Mouse (Mus musculus) neural tube, embryonic 12.5 days (tissue): ENCODE data around the gene Cabin1. TPM values are rescaled to one million over a fixed set of nuclear protein-coding genes. Genes with fewer than 3 reads are reported as not detected.

Experiments
- ATAC-seq: fragments of 200-750 bp; cut with Nextera tagmentation; 2 replicates; pipeline ENCODE4 v1.8.0; 2017; ENCODE audit warnings: low read depth, mild to moderate bottlenecking, moderate TSS enrichment, moderate library complexity; ENCODE audit not compliant: low FRiP score
- H3K27ac ChIP-seq: fragments of 300-500 bp; sonication (generic); 2 replicates; pipeline ENCODE4 v1.5.1; 2016
- H3K27me3 ChIP-seq: fragments of 300-500 bp; sonication (generic); replicated peaks from 2 replicates; pipeline ENCODE4 v1.6.1; 2016; ENCODE audit warnings: mild to moderate bottlenecking
- H3K36me3 ChIP-seq: fragments of 300-500 bp; sonication (generic); 2 replicates; pipeline ENCODE4 v1.6.1; 2016; ENCODE audit warnings: mild to moderate bottlenecking
- H3K4me1 ChIP-seq: fragments of 300-500 bp; sonication (generic); 2 replicates; pipeline ENCODE4 v1.6.1; 2016
- H3K4me2 ChIP-seq: fragments of 300-500 bp; sonication (generic); replicated peaks from 2 replicates; pipeline ENCODE4 v1.6.1; 2016; ENCODE audit warnings: mild to moderate bottlenecking
- H3K4me3 ChIP-seq: fragments of 300-500 bp; sonication (generic); 2 replicates; pipeline ENCODE4 v1.5.1; 2016
- H3K9ac ChIP-seq: fragments of 300-500 bp; sonication (generic); 2 replicates; pipeline ENCODE4 v1.6.1; 2016; ENCODE audit warnings: mild to moderate bottlenecking
- H3K9me3 ChIP-seq: fragments of 300-500 bp; sonication (generic); 2 replicates; pipeline ENCODE4 v1.6.1; 2016; ENCODE audit warnings: mild to moderate bottlenecking
- WGBS: fragments of 180-500 bp; shearing (Covaris S2); methylation state at CpG from one replicate; pipeline ENCODE4 v1.1.7; 2016; 5-methylcytosine and 5-hydroxymethylcytosine counted together
- polyA plus RNA-seq: library from polyadenylated mRNA; unstranded; fragments of >200 nt; fragmentation: Nextera tagmentation; extraction: Ambion mirVana; gene quantifications from 2 replicates; pipeline ENCODE4 v1.2.1, GENCODE M21; 2016

The Cabin1 gene
- polyA plus RNA-seq, 1 experiment from 2014 or later = 37.2 TPM

DNA sequence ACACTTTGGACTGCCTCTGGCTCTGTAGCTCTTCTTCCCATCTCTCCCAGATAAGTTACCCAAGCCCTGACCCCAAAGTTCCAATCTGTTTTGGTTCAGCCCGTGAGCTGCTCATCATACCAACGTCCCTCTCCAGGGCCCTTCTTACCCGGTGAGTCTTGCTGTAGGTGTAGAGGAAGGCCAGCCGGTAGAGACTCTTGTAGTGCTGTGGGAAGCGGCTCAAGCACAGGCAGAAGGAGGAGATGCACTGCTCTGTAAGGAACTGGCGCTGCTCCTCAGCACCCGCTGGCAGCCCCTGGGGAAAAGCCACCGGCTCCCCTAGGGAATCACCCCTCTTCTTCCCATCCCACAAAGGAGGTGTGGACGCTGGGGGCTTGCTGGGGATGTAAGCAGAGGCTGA, 69.6 kb downstream of the Cabin1 start:
- Histone ChIP-seq H3K4me2 (no peak overlapping the region), H3K36me3 (peaks cover 85% of the 10 kb centered on the region), H3K9me3 (no peaks in the 10 kb centered on the region), H3K4me1 (no peaks in the 10 kb centered on the region), H3K9ac (no peak overlapping the region), H3K27me3 (no peaks in the 10 kb centered on the region), H3K27ac (no peak overlapping the region), H3K4me3 (no peak overlapping the region)
- no peak for ATAC-seq
- WGBS = 94% methylated on average over 9 of the region's 9 CpGs

DNA sequence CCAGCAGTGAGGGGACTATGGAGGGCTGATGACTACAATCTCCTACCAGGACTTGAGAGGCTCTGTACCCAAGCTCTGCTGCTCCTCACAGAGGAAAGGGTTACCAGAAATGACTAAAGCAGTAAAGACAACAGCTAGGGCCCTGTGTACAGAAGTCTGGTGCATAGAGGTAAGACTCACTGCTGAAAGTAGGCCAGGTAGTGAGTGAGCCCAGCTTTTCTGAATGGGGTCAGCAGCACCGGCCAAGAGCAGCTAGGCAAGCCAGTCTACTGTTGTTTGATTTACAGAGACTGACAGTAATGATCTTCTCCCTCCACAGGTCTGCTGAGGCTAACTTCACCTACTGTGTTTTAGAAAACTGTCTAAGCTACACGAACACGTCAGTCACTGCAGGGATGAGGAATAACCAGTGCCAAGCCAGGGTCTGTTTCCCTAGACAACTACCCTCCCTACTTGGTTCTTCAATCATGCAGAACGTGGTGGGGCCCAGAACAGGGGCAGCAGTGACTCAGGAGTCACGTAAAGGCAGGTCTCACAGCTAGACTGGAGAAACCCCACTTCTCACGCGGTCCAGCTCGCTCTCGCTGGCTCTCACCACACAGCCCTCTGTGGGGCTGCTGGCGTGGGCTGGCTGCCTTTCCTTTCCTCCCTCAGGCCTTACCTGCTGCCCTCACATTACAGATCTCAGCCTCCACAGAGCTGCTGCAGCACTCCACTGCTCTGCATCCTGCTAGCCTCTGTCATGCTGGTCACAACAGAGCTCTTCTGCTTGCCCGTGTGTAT, 70.5 kb downstream of the Cabin1 start:
- no peak for ATAC-seq
- Histone ChIP-seq H3K9ac (no peak overlapping the region), H3K4me2 (no peak overlapping the region), H3K9me3 (no peaks in the 10 kb centered on the region), H3K36me3 (peaks cover 80% of the 10 kb centered on the region), H3K4me1 (no peaks in the 10 kb centered on the region), H3K27me3 (no peaks in the 10 kb centered on the region), H3K27ac (no peak overlapping the region), H3K4me3 (no peak overlapping the region)
- 93% methylated on average over 11 of the region's 11 CpGs for WGBS

DNA sequence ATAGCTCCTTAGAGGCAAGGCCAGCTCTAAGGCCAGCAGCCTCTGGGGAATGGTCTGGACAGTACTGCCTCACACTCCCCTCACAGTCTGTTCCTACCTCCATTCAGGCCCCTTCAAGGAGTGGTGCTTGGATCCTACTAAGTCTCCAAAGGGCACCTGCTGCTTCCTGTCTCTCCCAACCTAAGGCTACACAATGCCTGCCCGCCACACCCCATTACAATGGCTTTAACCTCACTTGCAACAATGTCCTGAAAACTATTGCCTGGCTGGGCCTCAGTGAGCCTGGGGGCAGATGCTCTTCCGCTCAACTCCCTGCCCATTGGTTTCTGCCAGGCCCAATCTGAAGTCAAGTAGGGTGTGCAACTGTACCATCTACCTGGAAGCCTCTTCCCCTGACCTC, 75.5 kb downstream of the Cabin1 start:
- Histone ChIP-seq H3K27me3 (no peaks in the 10 kb centered on the region), H3K27ac (no peak overlapping the region), H3K4me3 (no peak overlapping the region), H3K4me2 (no peak overlapping the region), H3K4me1 (peaks cover 15% of the 10 kb centered on the region), H3K36me3 (peaks cover 64% of the 10 kb centered on the region), H3K9me3 (no peaks in the 10 kb centered on the region), H3K9ac (no peak overlapping the region)
- no peak for ATAC-seq
- WGBS = 81% methylated on average over 2 of the region's 2 CpGs

DNA sequence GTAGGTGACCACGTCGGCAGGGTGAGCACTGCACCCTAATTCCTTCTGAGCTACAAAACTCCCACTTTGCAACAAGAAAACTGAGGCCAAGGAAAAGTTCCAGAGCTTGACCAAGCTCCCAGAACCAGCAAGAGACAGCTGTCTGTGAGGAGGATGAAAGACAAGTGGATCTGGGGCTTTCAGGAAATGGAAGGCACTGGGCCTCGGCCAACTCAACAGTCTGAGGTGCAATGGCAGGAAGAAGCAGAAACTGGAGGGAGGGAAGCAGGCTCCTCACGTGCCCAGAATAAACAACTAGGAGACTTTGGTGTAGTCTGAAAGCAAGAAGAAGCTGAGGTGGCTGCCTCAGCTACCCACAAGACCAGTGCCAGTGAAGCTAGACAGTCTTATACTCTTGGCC, 77.4 kb downstream of the Cabin1 start:
- Histone ChIP-seq H3K4me2 (no peak overlapping the region), H3K9ac (no peak overlapping the region), H3K4me1 (peaks cover 16% of the 10 kb centered on the region), H3K4me3 (no peak overlapping the region), H3K27ac (no peak overlapping the region), H3K9me3 (no peaks in the 10 kb centered on the region), H3K27me3 (no peaks in the 10 kb centered on the region), H3K36me3 (peaks cover 59% of the 10 kb centered on the region)
- WGBS = 89% methylated on average over 4 of the region's 4 CpGs
- ATAC-seq = no peak

DNA sequence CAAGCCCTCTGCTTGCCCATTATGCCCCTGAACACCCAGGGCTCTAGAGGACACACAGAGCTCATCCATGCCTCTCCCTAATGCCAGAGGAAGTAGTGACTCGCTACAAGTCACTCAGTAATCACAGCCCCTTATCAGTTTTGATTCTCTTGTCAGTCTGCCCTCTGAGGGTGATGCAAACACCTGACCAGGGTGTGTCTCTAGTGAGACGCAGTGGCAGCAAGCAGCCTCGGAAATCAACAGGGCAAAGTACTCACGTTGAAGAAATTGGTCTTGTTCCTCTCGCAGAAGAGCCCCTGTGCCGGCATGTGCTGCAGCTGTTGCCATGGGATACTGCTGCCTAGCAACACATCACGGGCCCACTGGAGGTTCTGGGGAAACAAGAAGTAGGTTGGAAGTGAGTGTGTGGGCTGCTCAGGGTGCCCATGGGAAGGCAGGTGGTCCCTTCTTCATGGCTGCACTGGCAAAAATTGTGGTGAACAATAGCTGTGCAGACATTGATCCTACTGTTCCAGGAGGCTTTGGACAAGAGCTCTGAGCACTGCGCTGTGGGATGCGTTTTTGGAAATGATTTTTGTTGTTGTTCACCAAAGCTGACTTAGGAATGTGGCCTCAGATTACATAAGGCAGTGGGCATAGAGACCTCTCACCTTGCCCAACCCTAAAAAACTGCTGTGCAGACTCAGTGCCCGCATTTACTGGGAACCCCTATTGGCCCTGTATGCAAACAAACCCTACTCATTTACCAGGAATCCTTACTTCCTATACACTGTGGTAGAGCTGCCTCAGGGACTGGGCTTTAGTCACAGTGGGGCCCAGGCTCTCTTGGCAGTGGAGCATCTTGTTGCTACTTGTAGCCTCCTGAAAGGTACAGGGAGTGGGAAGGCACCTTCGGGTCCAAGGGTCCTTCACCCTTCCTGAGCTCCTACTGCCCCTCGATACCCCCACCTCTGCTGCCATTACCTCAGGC, 79.8 kb downstream of the Cabin1 start:
- Histone ChIP-seq H3K4me3 (no peak overlapping the region), H3K36me3 (peaks cover 51% of the 10 kb centered on the region), H3K9ac (no peak overlapping the region), H3K9me3 (no peaks in the 10 kb centered on the region), H3K4me1 (peaks cover 16% of the 10 kb centered on the region), H3K27me3 (no peaks in the 10 kb centered on the region), H3K27ac (no peak overlapping the region), H3K4me2 (no peak overlapping the region)
- 54% methylated on average over 12 of the region's 12 CpGs for WGBS
- ATAC-seq = peak; percentile 90

DNA sequence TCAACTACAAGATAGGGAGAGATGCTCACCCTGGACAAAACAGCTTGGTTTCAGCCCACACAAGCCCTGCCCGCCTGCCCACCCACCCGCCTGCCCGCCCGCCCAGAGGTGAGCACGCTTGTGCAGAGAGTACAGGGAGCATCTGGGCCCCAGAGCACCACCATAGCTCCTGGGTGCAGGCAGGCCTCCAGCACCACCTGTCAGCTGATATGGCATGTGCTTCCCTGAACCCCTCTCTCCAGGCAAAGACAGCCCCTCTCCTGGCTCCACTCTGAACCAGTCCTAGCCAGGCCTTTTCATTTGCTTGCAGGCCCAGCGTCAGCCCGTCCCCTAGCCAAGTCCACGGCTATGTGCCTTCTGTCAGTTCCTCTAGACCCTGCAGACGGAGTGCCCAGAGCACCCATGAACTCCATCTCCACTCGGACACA, 83.6 kb downstream of the Cabin1 start:
- H3K36me3 ChIP-seq = peaks cover 39% of the 10 kb centered on the region
- H3K27ac ChIP-seq = no peak overlapping the region
- H3K4me1 ChIP-seq = peaks cover 16% of the 10 kb centered on the region
- H3K4me2 ChIP-seq = no peak overlapping the region
- H3K27me3 ChIP-seq = no peaks in the 10 kb centered on the region
- 92% methylated on average over 10 of the region's 10 CpGs for WGBS
- H3K4me3 ChIP-seq = no peak overlapping the region
- no peak overlapping the region for H3K9ac ChIP-seq
- no peaks in the 10 kb centered on the region for H3K9me3 ChIP-seq
- no peak for ATAC-seq

DNA sequence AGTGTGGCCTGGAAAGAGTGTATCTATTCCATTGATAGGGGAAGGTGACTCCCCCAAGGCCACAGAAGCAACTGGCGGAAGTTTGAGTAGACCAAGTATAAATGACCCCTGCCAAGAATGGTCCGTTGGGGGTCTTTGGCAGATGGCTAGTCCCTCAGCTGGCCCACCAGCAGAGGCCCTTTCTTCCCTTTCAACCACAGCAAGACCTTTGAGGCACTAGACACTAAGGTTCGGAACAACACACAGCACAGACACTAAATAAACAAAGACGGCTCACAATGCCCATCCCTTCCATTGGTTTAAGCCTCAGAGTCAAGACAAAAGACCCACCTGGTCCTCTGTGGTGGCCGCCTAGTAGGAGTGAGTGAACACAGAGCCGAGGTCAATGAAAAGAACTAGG, 84.9 kb downstream of the Cabin1 start:
- Histone ChIP-seq H3K36me3 (peaks cover 44% of the 10 kb centered on the region), H3K27ac (no peak overlapping the region), H3K9ac (no peak overlapping the region), H3K4me3 (no peak overlapping the region), H3K4me2 (no peak overlapping the region), H3K4me1 (peaks cover 6% of the 10 kb centered on the region), H3K9me3 (no peaks in the 10 kb centered on the region), H3K27me3 (no peaks in the 10 kb centered on the region)
- WGBS = 83% methylated on average over 6 of the region's 6 CpGs
- no peak for ATAC-seq

DNA sequence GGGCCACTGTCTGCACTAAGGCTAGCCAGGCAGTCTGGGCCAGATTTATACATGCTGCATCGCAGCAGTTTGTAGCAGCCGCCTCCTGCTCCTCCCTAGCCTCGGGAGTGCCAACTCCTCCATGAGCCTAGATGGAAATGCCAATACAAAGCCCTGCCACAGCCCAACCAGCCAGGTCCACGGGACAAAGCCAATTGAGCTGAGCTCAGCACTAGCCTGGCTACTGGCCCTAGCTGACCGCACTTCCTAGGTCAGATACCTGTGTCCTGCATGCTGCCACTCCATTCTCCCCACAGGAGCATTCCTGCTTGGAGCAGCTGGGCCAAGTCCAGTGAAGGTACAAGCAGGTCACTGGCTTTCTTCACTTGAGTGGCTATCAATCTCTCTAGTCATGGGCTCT, 86.2 kb downstream of the Cabin1 start:
- no peak overlapping the region for H3K27ac ChIP-seq
- ATAC-seq = no peak
- no peaks in the 10 kb centered on the region for H3K4me1 ChIP-seq
- H3K9me3 ChIP-seq = no peaks in the 10 kb centered on the region
- no peak overlapping the region for H3K4me3 ChIP-seq
- no peak overlapping the region for H3K9ac ChIP-seq
- peaks cover 39% of the 10 kb centered on the region for H3K36me3 ChIP-seq
- WGBS = 90% methylated on average over 5 of the region's 5 CpGs
- H3K27me3 ChIP-seq = no peaks in the 10 kb centered on the region
- no peak overlapping the region for H3K4me2 ChIP-seq

DNA sequence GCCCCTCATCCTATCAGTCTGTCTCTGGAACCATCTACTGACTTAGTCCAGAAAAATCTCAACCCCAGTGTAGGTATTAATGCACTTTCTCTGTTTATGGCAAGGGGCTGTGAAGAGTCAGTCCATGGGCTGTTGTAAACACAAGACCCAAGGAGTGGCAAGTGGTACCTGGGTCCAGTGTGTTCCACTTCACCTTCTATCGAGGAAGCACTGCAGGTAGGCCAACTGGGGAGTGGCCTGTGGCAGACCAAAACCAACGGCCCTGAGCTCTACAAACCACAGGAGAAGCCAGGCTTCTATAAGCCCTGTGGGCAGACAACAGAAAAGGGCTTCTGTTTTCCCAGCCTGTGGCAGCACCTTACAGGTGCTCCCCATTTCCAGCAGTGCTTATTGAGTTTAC, 86.6 kb downstream of the Cabin1 start:
- H3K9me3 ChIP-seq = no peaks in the 10 kb centered on the region
- 88% methylated on average over 2 of the region's 2 CpGs for WGBS
- H3K9ac ChIP-seq = no peak overlapping the region
- H3K4me2 ChIP-seq = no peak overlapping the region
- ATAC-seq = no peak
- H3K4me1 ChIP-seq = no peaks in the 10 kb centered on the region
- H3K27ac ChIP-seq = no peak overlapping the region
- H3K4me3 ChIP-seq = no peak overlapping the region
- no peaks in the 10 kb centered on the region for H3K27me3 ChIP-seq
- peaks cover 36% of the 10 kb centered on the region for H3K36me3 ChIP-seq

DNA sequence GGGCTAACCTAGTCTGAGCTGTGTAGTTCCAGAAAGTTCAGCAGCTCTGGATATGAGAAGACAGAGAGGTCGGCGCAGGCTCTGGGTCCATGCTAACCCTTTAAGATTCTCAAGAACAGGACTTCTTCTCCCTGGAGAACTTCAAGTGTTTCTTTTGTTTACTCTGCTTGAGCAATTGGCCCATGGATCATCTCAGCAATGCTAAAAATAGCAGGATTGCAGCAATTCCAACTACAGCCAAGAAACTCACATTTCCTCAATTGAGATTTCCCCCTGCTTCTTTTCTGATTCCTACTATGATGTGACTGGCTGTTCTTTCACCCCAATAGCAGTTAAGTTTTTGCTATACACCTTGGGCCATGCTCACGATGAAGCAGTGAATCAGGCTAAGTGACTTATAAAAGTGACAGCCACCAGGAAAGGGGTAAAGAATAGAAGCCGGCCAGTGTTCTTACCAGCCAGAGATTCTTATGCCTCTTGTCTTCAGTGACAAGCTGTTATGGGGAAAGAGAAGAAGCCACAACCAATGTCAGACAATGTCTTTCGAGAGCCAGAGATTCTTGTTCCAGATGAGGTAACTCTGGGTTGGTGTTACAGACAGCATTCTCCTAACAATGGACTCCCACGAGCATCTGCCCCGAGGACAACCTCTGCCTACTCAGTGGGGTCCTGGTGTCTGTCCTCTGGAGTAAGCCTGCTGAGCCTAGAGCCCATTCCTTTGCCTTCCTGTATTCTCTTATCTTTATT, 87.1 kb downstream of the Cabin1 start:
- peaks cover 33% of the 10 kb centered on the region for H3K36me3 ChIP-seq
- ATAC-seq = no peak
- no peak overlapping the region for H3K4me3 ChIP-seq
- H3K27me3 ChIP-seq = no peaks in the 10 kb centered on the region
- H3K4me2 ChIP-seq = no peak overlapping the region
- H3K27ac ChIP-seq = no peak overlapping the region
- H3K9ac ChIP-seq = no peak overlapping the region
- H3K9me3 ChIP-seq = no peaks in the 10 kb centered on the region
- H3K4me1 ChIP-seq = no peaks in the 10 kb centered on the region
- 86% methylated on average over 7 of the region's 7 CpGs for WGBS

DNA sequence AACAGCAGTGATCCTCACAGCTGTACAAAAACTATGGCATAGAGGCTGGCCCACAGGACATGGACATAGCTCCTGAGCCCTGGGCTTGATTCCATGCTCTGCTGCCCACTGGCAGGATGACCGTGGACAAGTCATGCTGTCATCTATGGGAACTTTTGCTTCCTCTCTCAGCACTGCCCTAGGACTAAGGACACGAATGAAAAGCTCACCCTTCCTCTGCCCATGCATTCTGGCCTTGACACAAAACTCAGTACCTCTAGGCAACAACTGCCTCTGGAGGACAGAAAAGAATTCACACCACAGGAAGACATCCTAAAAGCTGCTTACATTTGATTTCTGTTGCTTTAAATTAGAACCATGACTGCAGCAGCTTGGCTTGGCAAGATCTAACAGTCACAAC, 87.9 kb downstream of the Cabin1 start:
- Histone ChIP-seq H3K27ac (no peak overlapping the region), H3K27me3 (no peaks in the 10 kb centered on the region), H3K4me3 (no peak overlapping the region), H3K4me1 (no peaks in the 10 kb centered on the region), H3K9ac (no peak overlapping the region), H3K36me3 (peaks cover 31% of the 10 kb centered on the region), H3K9me3 (no peaks in the 10 kb centered on the region), H3K4me2 (no peak overlapping the region)
- 97% methylated on average over 2 of the region's 2 CpGs for WGBS
- no peak for ATAC-seq

DNA sequence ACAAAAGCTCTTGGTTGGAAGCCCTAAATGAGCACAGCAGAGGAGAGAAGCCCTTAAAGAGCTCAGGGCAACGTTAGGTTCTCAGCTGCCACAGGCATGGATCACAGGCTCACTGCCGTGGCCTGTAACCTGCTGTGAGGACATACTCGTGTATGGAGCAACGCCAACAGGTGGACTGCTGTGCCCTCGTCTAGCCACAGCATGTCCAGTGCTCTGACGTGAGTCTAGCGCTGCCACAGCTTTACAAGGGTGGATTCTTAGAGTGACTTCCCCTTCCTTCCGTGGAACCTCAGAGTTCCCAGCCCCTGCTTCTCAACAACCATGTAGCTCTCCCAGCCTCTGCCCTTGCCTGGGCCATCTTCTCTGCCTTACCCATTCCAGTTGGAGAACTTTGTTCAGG, 88.5 kb downstream of the Cabin1 start:
- Histone ChIP-seq H3K27ac (no peak overlapping the region), H3K4me2 (no peak overlapping the region), H3K4me1 (no peaks in the 10 kb centered on the region), H3K9ac (no peak overlapping the region), H3K36me3 (peaks cover 32% of the 10 kb centered on the region), H3K4me3 (no peak overlapping the region), H3K27me3 (no peaks in the 10 kb centered on the region), H3K9me3 (no peaks in the 10 kb centered on the region)
- 87% methylated on average over 8 of the region's 8 CpGs for WGBS
- ATAC-seq = no peak
